In the genomic region with DNA sequence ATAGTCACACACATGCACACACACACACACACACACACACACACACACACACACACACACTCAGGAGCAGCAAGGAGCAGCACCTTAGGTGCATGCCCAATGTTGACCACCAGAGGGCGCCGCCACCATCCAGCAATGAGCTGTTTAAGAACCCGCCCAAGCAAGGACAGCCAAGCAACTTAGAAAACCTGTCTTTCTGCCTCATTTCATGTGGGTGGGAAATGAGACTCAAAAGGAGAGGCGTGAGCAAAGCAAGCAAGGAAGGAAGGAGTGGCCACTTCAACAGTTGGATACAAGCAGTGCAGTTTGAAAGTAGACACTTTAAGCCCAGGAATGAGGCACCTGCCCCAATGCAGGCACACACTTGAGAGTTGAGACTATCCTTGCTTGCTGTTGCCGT, we compare ENCODE assay signal across 8 mouse cellular contexts.
DNase-seq lines count a peak whose midpoint lies in the region; ATAC-seq and TF ChIP-seq lines count a peak whose summit lies in the region.

No protein-coding gene starts in this region.

- H3K4me2 ChIP-seq in kidney, postnatal 0 days (ENCODE audit: low read length): no peak overlapping the region
- no peak overlapping the region for H3K4me2 ChIP-seq in liver, embryonic 13.5 days

- no peak overlapping the region for H3K27ac ChIP-seq in kidney, postnatal 0 days
- H3K27ac ChIP-seq in liver, embryonic 13.5 days: no peak overlapping the region

- POLR2A ChIA-PET in Patski (lab: Charles Lee): no interaction called here

- 17% methylated on average over 5 of the region's 5 CpGs for WGBS in kidney, postnatal 0 days
- 11% methylated on average over 5 of the region's 5 CpGs for WGBS in liver, embryonic 13.5 days (ENCODE audit: insufficient replicate concordance)

- no peaks in the 10 kb centered on the region for H3K4me1 ChIP-seq in kidney, postnatal 0 days (replicated peaks; ENCODE audit: insufficient read depth, low read length)
- no peaks in the 10 kb centered on the region for H3K4me1 ChIP-seq in liver, embryonic 13.5 days (replicated peaks)

- in situ Hi-C loops in Patski (cut with MboI; ENCODE audit: low pct_unique_long_range_greater_than_20kb): no loop called here

- H3K9me3 ChIP-seq in kidney, postnatal 0 days (replicated peaks; ENCODE audit: low read length): no peaks in the 10 kb centered on the region
- 0 out of 2 replicates have a peak, but pooled peaks cover 2% of the 10 kb centered on the region for H3K9me3 ChIP-seq in liver, embryonic 13.5 days (replicated peaks)

- no peak overlapping the region for H3K9ac ChIP-seq in kidney, postnatal 0 days (ENCODE audit: low read depth, low read length)
- H3K9ac ChIP-seq in liver, embryonic 13.5 days: no peak overlapping the region

- TF ChIP-seq CTCF in Patski (IDR thresholded peaks at IDR 0.05): peak; percentile 92
- TF ChIP-seq CTCF in kidney, postnatal 0 days (IDR thresholded peaks at IDR 0.05; ENCODE audit: low read depth): peak; percentile 99

- intact Hi-C loops in gastrocnemius, postnatal 36 days (cut with DNase I): no loop called here

- no peaks in the 10 kb centered on the region for H3K27me3 ChIP-seq in Patski
- H3K27me3 ChIP-seq in kidney, postnatal 0 days (ENCODE audit: insufficient read depth, low read length): no peaks in the 10 kb centered on the region
- H3K27me3 ChIP-seq in liver, embryonic 13.5 days: peaks cover 5% of the 10 kb centered on the region; the same call in 1 of the 2 replicates

- no peak for ATAC-seq in Patski
- ATAC-seq in kidney, postnatal 0 days (replicated peaks; ENCODE audit: low FRiP score, low read depth): peak; percentile 76
- no peak for ATAC-seq in liver, embryonic 13.5 days (ENCODE audit: low read depth)

- DNase-seq in 3T3-L1 (ENCODE audit: low read depth, low spot score): peak; percentile 84
- no peak for DNase-seq in Patski (ENCODE audit: low read depth, low spot score)
- peak; percentile 69 for DNase-seq in cerebellum, postnatal 36 days
- peak; percentile 68 to 70 for DNase-seq in gastrocnemius, postnatal 36 days
- DNase-seq in kidney, postnatal 0 days (ENCODE audit: low spot score): peak; percentile 89
- DNase-seq in liver, embryonic 13.5 days: peak; percentile 61
- DNase-seq in right cerebral cortex, adult 18-20 months: peak; percentile 75
- peak; percentile 89 for DNase-seq in thymus, postnatal 4 days

- H3K4me3 ChIP-seq in kidney, postnatal 0 days (replicated peaks; ENCODE audit: low read depth, low read length): no peak overlapping the region
- no peak overlapping the region for H3K4me3 ChIP-seq in liver, embryonic 13.5 days (replicated peaks)

- no peaks in the 10 kb centered on the region for H3K36me3 ChIP-seq in kidney, postnatal 0 days (ENCODE audit: insufficient read depth, low read length)
- no peaks in the 10 kb centered on the region for H3K36me3 ChIP-seq in liver, embryonic 13.5 days

- CTCF ChIA-PET in Patski (lab: Charles Lee): interaction anchor here (0.6 to 1.8 kb wide), 12 partner anchors 9 to 191 kb away, joined by 3 to 4 read pairs (median 4); no protein-coding TSS in a partner anchor
